Mouse (Mus musculus): ENCODE data around the gene Ubl4b. TPM values are rescaled to one million over a fixed set of nuclear protein-coding genes. Genes with fewer than 3 reads are reported as not detected.

Gene Ubl4b
- total RNA-seq, 1 experiment from 2014 or later, result not detected

- ATAC-seq (replicated peaks in 1 of 2; ENCODE audit: insufficient read depth in 1 of 2, low FRiP score in 2 of 2, low TSS enrichment in 1 of 2, low read depth in 1 of 2, poor library complexity in 2 of 2, severe bottlenecking in 2 of 2), result no peak; a peak in 1 of 4 replicates
Measured at GRCm38 (mm10) chr3:107577810-107578390, 23.0 kb upstream of the Ubl4b start.

GRCm38 (mm10) chr3:107576807-107577206 lies 21.9 kb upstream of the Ubl4b start:
- no peak for ATAC-seq (replicated peaks in 1 of 2; ENCODE audit: insufficient read depth in 1 of 2, low FRiP score in 2 of 2, low TSS enrichment in 1 of 2, low read depth in 1 of 2, poor library complexity in 2 of 2, severe bottlenecking in 2 of 2)

- 0 out of 4 replicates have a peak, but pooled peaks have one; percentile 7 to 32 for ATAC-seq (replicated peaks in 1 of 2; ENCODE audit: insufficient read depth in 1 of 2, low FRiP score in 2 of 2, low TSS enrichment in 1 of 2, low read depth in 1 of 2, poor library complexity in 2 of 2, severe bottlenecking in 2 of 2)
Measured at GRCm38 (mm10) chr3:107571205-107571604, 16.3 kb upstream of the Ubl4b start.

GRCm38 (mm10) chr3:107568721-107569120 lies 13.8 kb upstream of the Ubl4b start:
- ATAC-seq (replicated peaks in 1 of 2; ENCODE audit: insufficient read depth in 1 of 2, low FRiP score in 2 of 2, low TSS enrichment in 1 of 2, low read depth in 1 of 2, poor library complexity in 2 of 2, severe bottlenecking in 2 of 2), result no peak

GRCm38 (mm10) chr3:107567766-107568165 lies 12.9 kb upstream of the Ubl4b start:
- no peak for ATAC-seq (replicated peaks in 1 of 2; ENCODE audit: insufficient read depth in 1 of 2, low FRiP score in 2 of 2, low TSS enrichment in 1 of 2, low read depth in 1 of 2, poor library complexity in 2 of 2, severe bottlenecking in 2 of 2)

GRCm38 (mm10) chr3:107565331-107565730 lies 10.5 kb upstream of the Ubl4b start:
- ATAC-seq (replicated peaks in 1 of 2; ENCODE audit: insufficient read depth in 1 of 2, low FRiP score in 2 of 2, low TSS enrichment in 1 of 2, low read depth in 1 of 2, poor library complexity in 2 of 2, severe bottlenecking in 2 of 2), result no peak

GRCm38 (mm10) chr3:107563880-107564279 lies 9.0 kb upstream of the Ubl4b start:
- no peak for ATAC-seq (replicated peaks in 1 of 2; ENCODE audit: insufficient read depth in 1 of 2, low FRiP score in 2 of 2, low TSS enrichment in 1 of 2, low read depth in 1 of 2, poor library complexity in 2 of 2, severe bottlenecking in 2 of 2)

GRCm38 (mm10) chr3:107562591-107562990 lies 7.7 kb upstream of the Ubl4b start:
- no peak for ATAC-seq (replicated peaks in 1 of 2; ENCODE audit: insufficient read depth in 1 of 2, low FRiP score in 2 of 2, low TSS enrichment in 1 of 2, low read depth in 1 of 2, poor library complexity in 2 of 2, severe bottlenecking in 2 of 2)

GRCm38 (mm10) chr3:107562104-107562503 lies 7.2 kb upstream of the Ubl4b start:
- ATAC-seq (replicated peaks in 1 of 2; ENCODE audit: insufficient read depth in 1 of 2, low FRiP score in 2 of 2, low TSS enrichment in 1 of 2, low read depth in 1 of 2, poor library complexity in 2 of 2, severe bottlenecking in 2 of 2), result no peak

GRCm38 (mm10) chr3:107559183-107559582 lies 4.3 kb upstream of the Ubl4b start:
- peak; percentile 92 for ATAC-seq (replicated peaks in 1 of 2; ENCODE audit: insufficient read depth in 1 of 2, low FRiP score in 2 of 2, low TSS enrichment in 1 of 2, low read depth in 1 of 2, poor library complexity in 2 of 2, severe bottlenecking in 2 of 2)

- 0 out of 4 replicates have a peak, but pooled peaks of 1 of the 2 experiments have one; percentile 8 for ATAC-seq (replicated peaks in 1 of 2; ENCODE audit: insufficient read depth in 1 of 2, low FRiP score in 2 of 2, low TSS enrichment in 1 of 2, low read depth in 1 of 2, poor library complexity in 2 of 2, severe bottlenecking in 2 of 2)
Measured at GRCm38 (mm10) chr3:107558740-107559139, 3.9 kb upstream of the Ubl4b start.

GRCm38 (mm10) chr3:107550409-107551049 lies 4.3 kb downstream of the Ubl4b start:
- peak; percentile 41 to 62; a peak in 1 of 4 replicates for ATAC-seq (replicated peaks in 1 of 2; ENCODE audit: insufficient read depth in 1 of 2, low FRiP score in 2 of 2, low TSS enrichment in 1 of 2, low read depth in 1 of 2, poor library complexity in 2 of 2, severe bottlenecking in 2 of 2)

GRCm38 (mm10) chr3:107546956-107547355 lies 7.9 kb downstream of the Ubl4b start:
- no peak for ATAC-seq (replicated peaks in 1 of 2; ENCODE audit: insufficient read depth in 1 of 2, low FRiP score in 2 of 2, low TSS enrichment in 1 of 2, low read depth in 1 of 2, poor library complexity in 2 of 2, severe bottlenecking in 2 of 2)

GRCm38 (mm10) chr3:107545716-107546412 lies 9.0 kb downstream of the Ubl4b start:
- ATAC-seq (replicated peaks in 1 of 2; ENCODE audit: insufficient read depth in 1 of 2, low FRiP score in 2 of 2, low TSS enrichment in 1 of 2, low read depth in 1 of 2, poor library complexity in 2 of 2, severe bottlenecking in 2 of 2), result no peak

- no peak for ATAC-seq (replicated peaks in 1 of 2; ENCODE audit: insufficient read depth in 1 of 2, low FRiP score in 2 of 2, low TSS enrichment in 1 of 2, low read depth in 1 of 2, poor library complexity in 2 of 2, severe bottlenecking in 2 of 2)
Measured at GRCm38 (mm10) chr3:107545278-107545677, 9.6 kb downstream of the Ubl4b start.

GRCm38 (mm10) chr3:107543158-107544080 lies 11.5 kb downstream of the Ubl4b start:
- no peak for ATAC-seq (replicated peaks in 1 of 2; ENCODE audit: insufficient read depth in 1 of 2, low FRiP score in 2 of 2, low TSS enrichment in 1 of 2, low read depth in 1 of 2, poor library complexity in 2 of 2, severe bottlenecking in 2 of 2)

GRCm38 (mm10) chr3:107542584-107542983 lies 12.3 kb downstream of the Ubl4b start:
- no peak for ATAC-seq (replicated peaks in 1 of 2; ENCODE audit: insufficient read depth in 1 of 2, low FRiP score in 2 of 2, low TSS enrichment in 1 of 2, low read depth in 1 of 2, poor library complexity in 2 of 2, severe bottlenecking in 2 of 2)
